Mouse (Mus musculus): ENCODE measurements at regions not wholly inside any gene's neighbourhood (a gene's known extent, or its start where the extent isn't known, plus 50 kb on each side); places are given as distances from the start of the nearest gene placed in this dataset.

GRCm38 (mm10) chr12:78094471-78094870, 99.6 kb upstream of the Gm6657 start:
- H3K27ac ChIP-seq (ENCODE audit: low read depth), result no peak overlapping the region
- peaks cover 7% of the 10 kb centered on the region for H3K4me1 ChIP-seq (ENCODE audit: control insufficient read depth, insufficient read depth)
- ATAC-seq (ENCODE audit: insufficient read depth, low read depth) (no peak), DNase-seq (ENCODE audit: low spot score) (no peak)
- H3K9ac ChIP-seq (replicated peaks; ENCODE audit: low read depth, low read length), result no peak overlapping the region
- 77% methylated on average over 4 of the region's 4 CpGs for WGBS
- no peaks in the 10 kb centered on the region for H3K9me3 ChIP-seq (replicated peaks; ENCODE audit: control insufficient read depth, low read length)
- H3K36me3 ChIP-seq (replicated peaks; ENCODE audit: control insufficient read depth, insufficient read depth, low read length), result no peaks in the 10 kb centered on the region
- H3K4me2 ChIP-seq (ENCODE audit: low read depth, low read length), result no peak overlapping the region
- no peak for TF ChIP-seq CTCF (IDR thresholded peaks at IDR 0.05; ENCODE audit: low read depth)
- no peak for TF ChIP-seq EP300 (IDR thresholded peaks at IDR 0.05; ENCODE audit: low read depth)
- H3K4me3 ChIP-seq (ENCODE audit: low read depth, low read length), result no peak overlapping the region
- H3K27me3 ChIP-seq (ENCODE audit: control insufficient read depth, insufficient read depth, low read length), result no peaks in the 10 kb centered on the region

GRCm38 (mm10) chr12:78095352-78095751, 98.7 kb upstream of the Gm6657 start:
- H3K4me1 ChIP-seq (ENCODE audit: control insufficient read depth, insufficient read depth), result peaks cover 11% of the 10 kb centered on the region
- H3K4me2 ChIP-seq (ENCODE audit: low read depth, low read length), result no peak overlapping the region
- H3K36me3 ChIP-seq (replicated peaks; ENCODE audit: control insufficient read depth, insufficient read depth, low read length), result no peaks in the 10 kb centered on the region
- TF ChIP-seq EP300 (IDR thresholded peaks at IDR 0.05; ENCODE audit: low read depth) (no peak), CTCF (IDR thresholded peaks at IDR 0.05; ENCODE audit: low read depth) (no peak)
- no peaks in the 10 kb centered on the region for H3K9me3 ChIP-seq (replicated peaks; ENCODE audit: control insufficient read depth, low read length)
- H3K27ac ChIP-seq (ENCODE audit: low read depth), result no peak overlapping the region
- no peak overlapping the region for H3K4me3 ChIP-seq (ENCODE audit: low read depth, low read length)
- WGBS, result 60% methylated on average over 2 of the region's 2 CpGs
- H3K27me3 ChIP-seq (ENCODE audit: control insufficient read depth, insufficient read depth, low read length), result no peaks in the 10 kb centered on the region
- no peak overlapping the region for H3K9ac ChIP-seq (replicated peaks; ENCODE audit: low read depth, low read length)
- ATAC-seq (ENCODE audit: insufficient read depth, low read depth) (no peak), DNase-seq (ENCODE audit: low spot score) (no peak)

GRCm38 (mm10) chr12:78095916-78096315, 98.1 kb upstream of the Gm6657 start:
- Histone ChIP-seq H3K9ac (replicated peaks; ENCODE audit: low read depth, low read length) (no peak overlapping the region), H3K4me3 (ENCODE audit: low read depth, low read length) (no peak overlapping the region), H3K4me2 (ENCODE audit: low read depth, low read length) (no peak overlapping the region), H3K36me3 (replicated peaks; ENCODE audit: control insufficient read depth, insufficient read depth, low read length) (no peaks in the 10 kb centered on the region), H3K4me1 (ENCODE audit: control insufficient read depth, insufficient read depth) (peaks cover 11% of the 10 kb centered on the region), H3K27ac (ENCODE audit: low read depth) (no peak overlapping the region), H3K9me3 (replicated peaks; ENCODE audit: control insufficient read depth, low read length) (no peaks in the 10 kb centered on the region), H3K27me3 (ENCODE audit: control insufficient read depth, insufficient read depth, low read length) (no peaks in the 10 kb centered on the region)
- ATAC-seq (ENCODE audit: insufficient read depth, low read depth) (no peak), DNase-seq (ENCODE audit: low spot score) (no peak)
- TF ChIP-seq EP300 (IDR thresholded peaks at IDR 0.05; ENCODE audit: low read depth), result no peak
- no peak for TF ChIP-seq CTCF (IDR thresholded peaks at IDR 0.05; ENCODE audit: low read depth)
- 88% methylated on average over 2 of the region's 2 CpGs for WGBS

GRCm38 (mm10) chr12:78097119-78097518, 96.9 kb upstream of the Gm6657 start:
- no peak for DNase-seq (ENCODE audit: low spot score)
- 71% methylated on average over 1 of the region's 1 CpGs for WGBS
- H3K27me3 ChIP-seq (ENCODE audit: control insufficient read depth, insufficient read depth, low read length), result no peaks in the 10 kb centered on the region
- no peaks in the 10 kb centered on the region for H3K36me3 ChIP-seq (replicated peaks; ENCODE audit: control insufficient read depth, insufficient read depth, low read length)
- TF ChIP-seq CTCF (IDR thresholded peaks at IDR 0.05; ENCODE audit: low read depth), result no peak
- TF ChIP-seq EP300 (IDR thresholded peaks at IDR 0.05; ENCODE audit: low read depth), result no peak
- H3K27ac ChIP-seq (ENCODE audit: low read depth), result no peak overlapping the region
- H3K4me2 ChIP-seq (ENCODE audit: low read depth, low read length), result no peak overlapping the region
- no peaks in the 10 kb centered on the region for H3K9me3 ChIP-seq (replicated peaks; ENCODE audit: control insufficient read depth, low read length)
- no peak for ATAC-seq (ENCODE audit: insufficient read depth, low read depth)
- H3K4me3 ChIP-seq (ENCODE audit: low read depth, low read length), result no peak overlapping the region
- peaks cover 11% of the 10 kb centered on the region for H3K4me1 ChIP-seq (ENCODE audit: control insufficient read depth, insufficient read depth)
- no peak overlapping the region for H3K9ac ChIP-seq (replicated peaks; ENCODE audit: low read depth, low read length)

- WGBS, result 65% methylated on average over 2 of the region's 2 CpGs
- TF ChIP-seq EP300 (IDR thresholded peaks at IDR 0.05; ENCODE audit: low read depth) (no peak), CTCF (IDR thresholded peaks at IDR 0.05; ENCODE audit: low read depth) (peak; percentile 14; the same call in 1 of the 2 replicates)
- no peak overlapping the region for H3K27ac ChIP-seq (ENCODE audit: low read depth)
- no peak overlapping the region for H3K9ac ChIP-seq (replicated peaks; ENCODE audit: low read depth, low read length)
- ATAC-seq (ENCODE audit: insufficient read depth, low read depth), result no peak
- no peaks in the 10 kb centered on the region for H3K36me3 ChIP-seq (replicated peaks; ENCODE audit: control insufficient read depth, insufficient read depth, low read length)
- H3K9me3 ChIP-seq (replicated peaks; ENCODE audit: control insufficient read depth, low read length), result no peaks in the 10 kb centered on the region
- DNase-seq (ENCODE audit: low spot score), result no peak
- peaks cover 11% of the 10 kb centered on the region for H3K4me1 ChIP-seq (ENCODE audit: control insufficient read depth, insufficient read depth)
- no peak overlapping the region for H3K4me3 ChIP-seq (ENCODE audit: low read depth, low read length)
- H3K4me2 ChIP-seq (ENCODE audit: low read depth, low read length), result no peak overlapping the region
- no peaks in the 10 kb centered on the region for H3K27me3 ChIP-seq (ENCODE audit: control insufficient read depth, insufficient read depth, low read length)
These were observed 96.3 kb upstream of the Gm6657 start for GRCm38 (mm10) chr12:78097692-78098091.

- TF ChIP-seq EP300 (IDR thresholded peaks at IDR 0.05; ENCODE audit: low read depth), result no peak
- no peak for TF ChIP-seq CTCF (IDR thresholded peaks at IDR 0.05; ENCODE audit: low read depth)
- Histone ChIP-seq H3K9ac (replicated peaks; ENCODE audit: low read depth, low read length) (no peak overlapping the region), H3K4me3 (ENCODE audit: low read depth, low read length) (no peak overlapping the region), H3K9me3 (replicated peaks; ENCODE audit: control insufficient read depth, low read length) (no peaks in the 10 kb centered on the region), H3K36me3 (replicated peaks; ENCODE audit: control insufficient read depth, insufficient read depth, low read length) (no peaks in the 10 kb centered on the region), H3K27me3 (ENCODE audit: control insufficient read depth, insufficient read depth, low read length) (no peaks in the 10 kb centered on the region), H3K4me1 (ENCODE audit: control insufficient read depth, insufficient read depth) (peaks cover 11% of the 10 kb centered on the region), H3K4me2 (ENCODE audit: low read depth, low read length) (peak overlapping the region; percentile 24), H3K27ac (ENCODE audit: low read depth) (peak overlapping the region; percentile 11; the same call in 1 of the 2 replicates)
- no peak for ATAC-seq (ENCODE audit: insufficient read depth, low read depth)
- no peak for DNase-seq (ENCODE audit: low spot score)
- 14% methylated on average over 9 of the region's 9 CpGs for WGBS
These were observed 95.3 kb upstream of the Gm6657 start for GRCm38 (mm10) chr12:78098765-78099194.

Measured in heart, postnatal 0 days (tissue).